Mouse (Mus musculus) CD4-positive helper T cell, adult 2 months (primary cell): ENCODE data around the gene Lgi1.

Experiments used
- DNase-seq: peaks from one replicate; pipeline ENCODE4 v3.0.0-alpha.2; 2012; ENCODE audit warnings: low read depth, missing footprints, low spot score

Lgi1 gene

DNA sequence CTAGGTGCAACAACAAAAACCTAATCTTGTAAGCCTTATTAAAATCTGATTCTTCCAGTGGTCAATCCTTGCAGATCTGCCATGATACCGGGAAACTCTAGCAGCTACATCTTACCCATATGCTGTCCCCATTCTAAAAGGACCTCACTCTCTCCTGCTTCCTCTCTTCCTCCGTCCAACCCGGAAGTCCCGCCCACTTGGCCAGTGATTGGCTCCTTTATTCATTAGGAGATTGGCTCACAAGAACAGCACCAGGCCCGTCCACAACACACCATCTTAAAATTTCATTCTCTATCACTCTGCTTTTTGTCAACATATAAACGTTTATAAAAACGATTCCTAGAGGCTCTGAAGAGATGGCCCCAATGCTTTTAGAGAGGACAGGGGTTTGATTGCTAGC is 61.5 kb downstream of the Lgi1 start:
- no peak for DNase-seq

DNA sequence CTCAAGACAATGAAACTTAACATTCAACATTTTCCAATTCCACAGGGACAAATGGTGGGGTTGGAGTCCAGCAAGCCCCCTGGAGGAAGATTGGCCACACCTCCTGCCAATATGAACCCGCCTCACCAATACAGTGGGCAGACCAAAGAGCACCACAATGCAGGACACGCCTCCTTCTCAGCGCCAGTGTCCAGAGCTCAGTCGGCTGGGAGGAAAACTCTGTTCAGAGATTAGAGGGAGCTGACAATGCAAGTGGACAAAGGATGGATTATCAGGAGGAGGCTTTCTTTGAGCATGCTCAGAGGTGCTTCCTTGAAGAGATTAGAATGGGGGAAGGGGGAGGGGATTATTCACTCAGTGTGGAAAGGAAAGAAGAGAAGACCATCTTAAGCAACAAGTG is 62.7 kb downstream of the Lgi1 start:
- DNase-seq: no peak

DNA sequence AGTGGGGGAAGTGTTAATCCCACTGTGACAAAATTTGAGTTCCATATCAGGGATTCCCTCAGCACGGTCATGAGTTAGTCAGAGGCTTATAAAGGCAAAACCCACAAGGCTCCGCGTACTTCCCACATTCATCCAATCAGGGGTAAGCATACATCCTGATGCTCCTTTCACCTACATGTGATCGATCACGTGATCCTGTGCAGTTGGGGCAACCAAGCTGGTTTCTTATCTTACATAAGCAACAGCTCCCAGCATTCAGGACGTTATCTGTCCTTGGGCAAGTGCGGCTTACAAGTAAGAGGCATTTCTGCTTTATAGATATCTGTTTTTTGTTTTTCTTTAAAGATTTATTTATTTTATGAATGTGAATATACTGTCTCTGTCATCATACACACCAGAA is 63.7 kb downstream of the Lgi1 start:
- DNase-seq: no peak

DNA sequence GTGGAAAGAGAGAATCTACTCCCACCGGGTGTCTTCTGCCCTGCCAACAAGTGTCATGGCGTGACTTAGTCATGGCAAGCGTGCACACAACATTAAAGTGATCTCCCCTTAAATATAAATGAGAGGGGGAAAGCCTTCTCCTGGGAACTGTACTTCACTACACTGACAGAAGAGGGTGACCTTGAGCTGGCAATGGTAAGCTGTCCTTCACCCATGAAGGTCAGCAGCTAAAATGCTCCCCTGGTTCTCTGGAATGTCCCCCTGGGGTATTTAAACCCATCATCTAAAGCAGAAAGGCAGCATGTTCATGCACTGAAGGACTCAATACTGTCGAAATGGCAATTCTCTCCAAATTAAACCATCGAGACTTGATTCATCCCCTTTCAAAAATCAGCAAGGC is 64.9 kb downstream of the Lgi1 start:
- no peak for DNase-seq

DNA sequence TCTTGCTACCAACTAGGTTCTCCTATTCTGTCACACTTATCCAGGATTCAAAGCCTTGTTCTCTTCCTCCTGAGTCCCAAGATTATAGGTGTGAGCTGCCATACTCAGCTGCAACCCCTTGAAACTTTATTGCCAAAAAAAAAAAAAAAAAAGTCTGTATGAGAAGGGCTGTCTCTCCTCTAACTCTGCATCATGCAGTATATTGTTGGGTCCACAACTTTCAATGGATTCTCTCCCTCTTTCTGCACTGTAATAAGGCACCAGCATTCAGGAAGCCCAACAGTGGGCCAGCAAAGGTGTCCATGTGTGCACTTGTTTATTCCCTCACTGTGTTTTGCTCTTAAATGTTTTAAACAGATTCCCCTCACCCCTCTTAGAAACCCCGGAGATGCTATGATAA is 66.7 kb downstream of the Lgi1 start:
- no peak for DNase-seq

DNA sequence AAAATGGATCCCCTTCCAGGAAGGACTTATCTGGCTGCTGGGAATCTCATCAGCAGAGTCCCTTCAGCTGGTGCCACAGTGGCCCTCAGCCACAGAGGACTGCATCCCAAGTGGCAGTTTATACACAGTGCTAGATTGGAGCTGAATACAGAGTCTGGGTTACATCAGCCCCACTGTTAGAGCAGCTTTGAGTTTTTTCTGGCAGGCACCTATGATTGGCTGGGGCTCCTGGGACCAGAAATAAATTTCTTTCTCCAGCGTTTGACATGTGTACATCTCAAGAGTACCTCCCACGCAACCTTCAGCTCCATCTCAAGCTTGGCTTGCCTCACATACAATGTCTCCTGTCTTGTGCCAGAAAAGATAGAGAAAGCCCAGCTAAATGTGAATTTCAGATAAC is 67.9 kb downstream of the Lgi1 start:
- DNase-seq: no peak

DNA sequence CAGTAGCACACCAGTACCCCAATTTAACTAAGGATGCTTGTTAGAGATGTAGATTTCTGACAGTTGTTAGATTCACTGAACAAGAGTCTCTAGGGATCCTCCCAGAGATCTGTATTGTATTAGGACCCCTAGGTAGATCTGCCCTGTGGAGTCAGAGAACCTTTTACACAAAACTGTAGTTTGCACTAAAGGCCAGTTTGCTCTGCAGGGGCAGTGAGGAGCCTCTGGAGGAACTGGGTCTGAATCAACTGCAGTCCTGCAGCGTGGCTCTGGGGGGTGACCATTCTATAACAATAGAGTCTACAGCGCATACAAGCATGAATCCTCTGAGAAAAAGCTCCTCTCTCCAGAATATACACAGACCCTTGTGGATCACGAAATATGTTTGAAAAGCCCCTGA is 68.5 kb downstream of the Lgi1 start:
- no peak for DNase-seq

DNA sequence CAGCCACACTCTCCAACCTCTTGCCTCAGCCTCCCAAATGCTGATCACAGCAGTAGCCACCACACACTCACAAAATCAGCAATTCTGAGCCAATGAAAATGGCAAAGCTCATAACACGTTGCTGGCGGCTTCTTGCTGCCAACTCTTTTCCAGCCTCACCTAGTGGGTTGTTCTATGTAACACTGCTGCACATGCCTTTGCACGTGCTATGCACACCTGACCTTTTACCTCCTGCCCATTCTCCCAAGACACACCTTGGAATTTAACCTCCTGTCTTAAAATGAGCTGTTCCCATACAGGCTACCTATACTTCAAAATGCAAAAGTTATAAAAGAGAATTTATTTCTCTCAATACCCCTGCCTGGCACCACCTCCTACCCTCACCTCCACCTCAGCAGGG is 72.2 kb downstream of the Lgi1 start:
- DNase-seq: no peak

DNA sequence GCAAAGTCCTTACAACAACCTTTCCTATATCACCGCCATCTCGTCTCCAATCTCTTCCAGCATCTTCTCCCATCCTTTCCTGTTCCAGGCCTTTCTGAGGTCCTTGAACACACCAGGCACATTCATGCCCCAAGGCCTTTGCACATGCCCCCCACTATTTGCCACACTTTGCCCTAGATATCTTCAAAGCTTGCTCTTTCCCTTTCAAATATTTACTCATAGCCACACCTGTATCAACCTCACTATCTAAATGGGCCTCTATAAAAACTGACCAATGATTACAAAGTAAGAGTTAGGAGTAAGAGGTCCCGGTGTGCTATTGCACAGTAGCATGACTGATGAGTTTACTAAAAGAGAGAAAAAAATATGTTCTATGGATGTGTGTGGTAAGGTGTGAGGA is 73.0 kb downstream of the Lgi1 start:
- no peak for DNase-seq

DNA sequence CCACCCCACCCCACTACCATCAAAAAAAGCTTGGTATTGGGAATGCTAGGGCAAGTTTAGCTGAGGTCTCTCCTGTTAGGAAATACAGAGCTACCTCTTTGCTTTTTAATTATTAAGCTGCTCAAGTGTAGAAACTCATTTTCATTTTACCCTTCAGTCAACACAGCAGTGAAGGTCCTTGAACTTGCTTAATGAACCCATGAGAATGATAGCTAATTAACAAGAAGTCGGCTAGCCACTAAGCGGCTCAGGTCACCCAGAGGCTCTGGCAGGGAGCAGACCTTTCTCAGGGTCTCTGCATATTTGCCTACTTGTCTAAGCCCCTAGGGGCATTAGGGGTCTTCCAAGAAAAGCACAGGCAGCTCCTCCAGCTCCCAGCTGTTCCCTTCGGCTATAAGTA is 75.4 kb downstream of the Lgi1 start:
- no peak for DNase-seq

DNA sequence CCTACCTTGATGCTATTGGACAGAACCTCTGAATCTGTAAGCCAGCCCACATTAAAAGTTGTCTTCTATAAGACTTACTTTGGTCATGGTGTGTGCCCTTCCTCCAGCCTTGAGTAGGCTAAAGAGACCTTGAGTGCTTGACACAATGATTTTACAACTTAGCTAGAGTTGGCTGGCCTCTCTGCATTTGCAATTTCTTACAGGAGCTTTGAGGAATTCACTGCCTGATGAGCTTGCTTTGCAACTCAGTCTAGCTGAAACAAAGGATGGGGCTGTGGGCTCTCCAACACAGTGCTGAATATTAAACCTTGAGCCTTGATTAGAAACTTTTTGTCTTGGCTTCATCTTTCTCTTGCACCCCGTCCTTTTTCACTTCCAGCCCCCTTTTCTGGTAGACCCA is 78.9 kb downstream of the Lgi1 start:
- no peak for DNase-seq

DNA sequence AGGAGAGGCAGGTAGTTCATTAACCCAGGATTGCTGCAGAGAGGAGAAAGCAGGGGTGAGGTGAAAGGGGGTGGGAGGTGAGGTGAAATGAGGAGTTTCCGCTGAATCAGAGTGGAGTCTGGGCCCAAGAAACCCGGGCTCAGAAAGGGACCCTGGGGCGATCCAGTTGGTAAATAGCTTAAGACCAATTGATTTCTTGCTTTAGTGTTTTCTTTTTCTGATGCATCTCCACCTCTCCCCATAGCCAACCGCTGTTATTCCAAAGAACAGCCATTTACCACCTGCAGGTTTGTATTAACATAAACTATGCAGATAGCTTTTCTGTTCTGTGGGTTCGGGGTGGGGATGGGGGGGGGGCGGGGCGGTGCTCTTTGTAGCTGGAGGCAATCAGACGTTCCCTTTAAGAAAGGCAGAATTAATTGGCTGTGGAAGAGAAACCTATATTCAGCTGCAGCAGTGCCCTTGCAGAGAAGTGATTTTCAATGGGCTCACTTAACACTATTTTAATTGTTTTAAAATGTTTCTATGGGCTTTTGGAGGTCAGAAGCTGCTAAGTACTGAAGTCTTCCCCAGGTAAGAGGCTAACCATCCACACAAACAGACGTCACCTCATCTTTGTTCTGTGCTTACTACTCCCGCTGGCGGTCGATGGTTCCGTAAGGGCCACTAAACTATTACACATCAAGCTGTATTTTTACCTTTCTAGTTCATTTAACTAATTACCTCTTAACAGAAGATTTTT is 84.1 kb downstream of the Lgi1 start:
- no peak for DNase-seq

DNA sequence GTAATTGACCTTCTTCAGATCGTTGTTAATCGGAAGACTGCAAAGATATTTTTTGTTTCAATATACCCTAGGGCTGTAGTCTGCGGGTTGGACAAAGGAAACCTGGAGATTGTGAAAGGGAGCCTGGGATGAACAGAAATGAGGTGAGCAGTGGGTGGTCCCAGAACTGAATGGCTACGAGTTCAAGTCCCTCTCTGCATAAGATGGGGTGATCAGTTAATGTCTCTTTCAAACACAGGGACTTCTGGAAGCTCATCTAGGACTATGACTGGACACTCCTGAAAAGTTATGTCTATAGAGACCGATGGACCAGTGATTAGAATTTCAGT is 84.6 kb downstream of the Lgi1 start:
- DNase-seq: no peak

DNA sequence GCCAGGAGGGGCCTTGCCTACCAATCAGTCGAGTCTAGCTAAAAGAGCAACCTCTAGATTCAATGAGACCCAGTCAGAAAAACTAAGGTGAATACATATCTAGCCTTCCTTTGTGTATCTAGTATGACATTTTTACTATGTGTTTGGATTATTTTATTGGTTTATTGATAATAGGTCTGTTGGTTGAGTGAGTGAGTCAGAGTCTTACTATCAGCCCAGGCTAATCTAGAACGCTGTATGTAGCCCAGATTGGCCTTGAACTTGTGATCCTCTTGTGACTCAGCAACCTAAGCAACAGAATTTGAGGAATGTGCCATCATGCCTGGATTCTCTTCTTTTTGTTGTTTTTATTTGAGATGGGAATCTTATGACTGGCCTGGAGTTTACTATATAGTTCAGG is 86.9 kb downstream of the Lgi1 start:
- DNase-seq: no peak

DNA sequence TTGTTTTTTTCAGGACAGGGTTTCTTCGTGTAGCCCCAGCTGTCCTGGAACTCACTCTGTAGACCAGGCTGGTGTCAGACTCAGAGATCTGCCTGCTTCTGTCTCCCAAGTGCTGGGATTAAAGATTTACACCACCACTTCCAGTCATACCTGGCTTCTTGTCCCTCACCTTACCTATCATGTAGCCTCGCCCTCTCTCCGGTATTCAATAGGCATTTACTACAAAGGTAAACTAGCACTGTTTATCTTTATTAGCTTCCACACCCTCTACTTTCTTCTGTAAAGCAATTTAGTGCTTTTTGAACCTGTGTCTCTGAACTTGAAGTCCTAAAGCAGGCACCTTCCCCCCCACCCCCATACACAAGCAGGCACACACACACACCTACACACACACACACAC is 87.4 kb downstream of the Lgi1 start:
- DNase-seq: no peak

DNA sequence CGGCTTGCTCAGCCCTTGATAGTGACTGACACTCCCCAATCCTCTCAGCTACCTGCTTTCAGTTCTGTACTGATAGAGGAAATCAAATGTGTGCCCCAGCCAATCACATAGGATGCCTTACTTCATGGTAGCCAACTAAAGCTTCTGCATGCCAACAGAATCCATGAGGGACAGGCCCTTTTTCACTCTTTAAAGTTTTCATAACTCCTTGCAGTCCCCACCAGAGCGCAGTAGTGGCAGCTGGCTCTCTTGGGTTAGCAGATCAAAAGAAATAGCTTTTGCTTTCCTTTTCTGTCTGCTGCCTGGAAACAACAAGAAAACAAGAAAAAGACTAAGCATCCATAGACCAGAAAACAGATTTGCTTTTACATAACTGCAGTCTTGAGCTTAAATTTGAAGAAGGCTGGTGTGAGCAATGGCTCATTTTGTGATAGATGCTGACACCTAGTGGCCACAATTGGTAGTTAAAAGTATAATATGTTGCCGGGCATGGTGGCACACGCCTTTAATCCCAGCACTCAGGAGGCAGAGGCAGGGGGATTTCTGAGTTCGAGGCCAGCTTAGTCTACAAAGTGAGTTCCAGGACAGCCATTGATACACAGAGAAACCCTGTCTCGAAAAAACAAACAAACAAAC is 88.3 kb downstream of the Lgi1 start:
- peak; percentile 61 for DNase-seq

DNA sequence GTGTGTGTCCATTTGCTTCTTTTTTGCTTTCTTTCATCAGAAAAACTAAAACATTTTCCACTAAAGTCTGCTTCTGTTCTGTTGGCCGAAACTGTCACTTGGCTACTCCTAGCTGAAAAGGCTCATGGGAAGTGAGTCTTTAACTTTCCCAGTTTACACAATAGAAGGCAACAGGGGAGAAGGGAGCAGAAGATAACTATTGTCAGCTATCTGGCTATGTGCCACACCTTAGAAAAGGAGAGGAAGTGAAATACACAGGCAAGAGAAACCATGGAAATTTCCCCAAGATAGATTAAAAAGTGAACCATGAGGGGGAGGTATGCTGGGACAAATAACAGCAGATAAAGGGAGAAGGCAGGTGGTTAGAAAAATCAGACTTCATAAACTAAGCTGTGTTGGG is 89.9 kb downstream of the Lgi1 start:
- DNase-seq: no peak

DNA sequence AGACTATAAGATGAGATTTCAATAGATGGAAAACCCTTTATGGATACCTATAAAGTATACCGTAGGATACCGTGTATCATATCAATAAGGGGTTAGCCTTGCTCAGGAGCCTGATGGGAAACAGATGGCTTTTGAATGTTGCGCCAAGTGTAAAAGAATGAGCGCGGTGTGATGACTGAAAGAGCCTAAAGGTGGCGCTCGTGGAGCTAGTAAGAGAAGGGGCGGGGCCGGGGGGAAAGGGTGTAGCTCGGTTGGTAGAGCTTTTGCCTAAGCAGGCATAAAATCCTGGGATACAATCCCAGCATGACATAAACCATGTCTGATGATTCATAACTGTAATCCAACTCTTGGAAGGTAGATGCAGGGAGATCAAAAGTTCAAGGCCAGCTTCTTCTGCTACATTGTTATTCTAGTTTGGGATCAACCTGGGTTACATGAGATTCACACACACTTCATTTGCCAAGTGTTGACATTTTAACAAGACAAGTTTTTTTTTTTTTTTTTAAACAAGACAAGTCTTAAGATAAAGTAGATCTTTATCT is 90.6 kb downstream of the Lgi1 start:
- DNase-seq: no peak

DNA sequence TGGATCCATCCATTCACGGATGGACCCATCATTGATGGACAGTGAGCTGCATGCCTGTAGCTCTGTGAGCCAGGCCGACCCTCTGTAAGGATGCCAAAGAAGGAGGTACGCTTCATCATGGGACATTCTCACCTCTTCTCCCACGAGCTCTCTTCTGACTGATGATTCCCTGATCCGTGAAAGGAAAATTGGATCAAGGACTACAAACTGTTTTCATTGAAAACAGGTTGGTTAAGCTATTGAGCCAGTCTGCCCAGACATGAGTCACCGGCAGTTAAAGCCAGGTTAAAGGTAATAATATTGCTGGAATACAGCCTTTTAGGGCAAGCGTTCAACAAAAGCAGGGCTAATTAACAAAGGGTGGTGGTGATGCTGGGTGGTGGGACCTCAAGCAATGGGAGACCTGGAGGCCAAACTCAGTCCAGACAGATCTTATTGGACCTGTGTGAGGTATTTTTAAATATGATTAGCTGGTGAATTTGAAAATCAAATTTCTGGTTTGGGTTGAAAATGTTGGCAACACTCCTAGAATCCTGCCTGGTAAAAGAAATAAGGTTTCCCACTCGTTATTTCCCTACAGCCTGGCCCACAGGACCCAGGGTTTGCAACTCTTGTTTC is 92.0 kb downstream of the Lgi1 start:
- DNase-seq: no peak

DNA sequence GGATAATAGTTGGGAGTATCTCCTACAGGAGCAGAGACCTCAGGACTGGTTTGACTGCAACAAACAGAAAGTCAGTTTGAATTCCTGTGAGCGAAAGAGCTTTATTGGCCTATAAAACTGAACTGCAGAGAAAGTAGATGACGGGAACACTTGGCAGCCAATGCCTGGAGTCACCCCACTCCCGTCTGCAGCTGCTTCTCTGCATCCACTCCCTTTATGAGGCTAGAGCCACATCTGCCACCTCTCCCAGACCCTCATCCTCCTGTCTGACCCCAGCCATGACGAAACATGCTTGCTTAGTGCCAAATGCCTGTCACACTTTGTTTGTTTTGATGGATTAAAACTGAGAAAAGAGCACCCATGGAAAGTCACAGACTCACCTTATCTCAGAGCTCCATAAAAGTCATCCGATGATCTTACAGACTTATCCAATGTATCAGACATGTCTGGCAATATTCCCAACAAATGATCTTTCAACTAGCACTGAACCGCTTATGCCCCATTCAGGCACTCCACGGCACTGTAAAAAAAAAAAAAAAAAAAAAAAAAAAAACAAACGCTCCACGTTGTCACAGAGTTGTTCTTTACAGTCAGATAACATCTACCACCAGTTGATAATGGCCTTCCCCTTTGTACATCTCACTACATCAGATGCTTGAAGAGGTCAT is 93.8 kb downstream of the Lgi1 start:
- no peak for DNase-seq

DNA sequence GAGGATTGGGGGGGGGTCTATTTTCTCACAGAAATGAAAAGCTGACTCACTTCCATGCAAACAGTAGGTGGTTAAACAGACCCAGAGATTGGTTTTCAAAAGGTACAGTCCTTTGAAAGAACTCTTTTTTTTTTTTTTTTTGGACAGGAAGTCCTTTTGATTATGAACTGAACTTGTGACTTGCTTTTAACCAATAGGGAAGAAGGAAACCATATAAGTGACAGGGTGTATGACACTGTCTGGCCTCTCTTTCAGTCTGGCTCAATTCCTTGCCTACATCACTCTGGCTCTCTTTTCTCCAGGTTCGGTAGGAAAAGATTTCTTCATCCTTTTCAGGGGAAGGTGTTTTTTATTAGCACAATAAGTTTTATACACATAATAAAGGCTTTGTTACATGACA is 95.0 kb downstream of the Lgi1 start:
- DNase-seq: no peak
